8 mouse cellular contexts compared by ENCODE assay signal in the genomic region with DNA sequence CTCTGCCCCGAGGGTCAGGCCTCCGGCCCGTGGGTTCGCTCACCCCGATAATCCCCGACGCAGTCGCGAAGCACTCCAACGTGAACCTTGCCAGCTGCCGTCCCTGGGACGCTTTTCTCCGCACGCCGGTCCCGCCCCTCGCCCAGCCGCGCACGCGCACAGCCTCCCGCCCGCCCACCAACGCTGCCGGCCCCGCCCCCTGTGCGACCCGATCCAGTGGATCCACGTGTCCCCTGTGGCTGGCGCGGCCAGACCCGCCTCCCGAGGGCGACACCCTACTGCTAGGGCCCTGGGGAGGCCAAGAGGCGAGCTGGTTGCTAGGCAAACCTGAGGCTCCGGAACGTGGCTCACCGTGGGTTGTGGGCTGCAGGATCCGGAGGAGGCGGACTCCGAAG. TPM values are rescaled to one million over a fixed set of nuclear protein-coding genes. Genes with fewer than 3 reads are reported as not detected.
DNase-seq lines count a peak whose midpoint lies in the region; ATAC-seq and TF ChIP-seq lines count a peak whose summit lies in the region.

A gene (minus strand): TSS at position 144 of the 395 bp plus-strand sequence.

- H3K79me2 ChIP-seq in heart, adult 2 months (replicated peaks; ENCODE audit: control insufficient read depth, insufficient read depth, low read length), result no peaks in the 10 kb centered on the region

- peak; percentile 87 for ATAC-seq in embryonic facial prominence, embryonic 13.5 days (ENCODE audit: insufficient number of reproducible peaks, insufficient read depth, low FRiP score, low TSS enrichment, low read depth)
- ATAC-seq in limb, embryonic 14.5 days (ENCODE audit: low FRiP score, low read depth), result peak; percentile 92
- peak; percentile 90 for ATAC-seq in midbrain, postnatal 0 days (ENCODE audit: low FRiP score)

- intact Hi-C loops in heart, adult 2 months (cut with DNase I), result loop anchor here (2.0 kb wide), 1 partner anchor 15 kb away; no protein-coding TSS in a partner anchor

- TF ChIP-seq POLR2A in heart, adult 2 months (IDR thresholded peaks at IDR 0.05; ENCODE audit: insufficient read depth, low read depth, low read length), result peak; percentile 82
- peak; percentile 58; the same call in 1 of the 2 replicates for TF ChIP-seq POLR2A in limb, embryonic 14.5 days (IDR thresholded peaks at IDR 0.05; ENCODE audit: borderline replicate concordance, extremely low read depth, insufficient read depth, insufficient read length)

- peaks cover 15% of the 10 kb centered on the region for H3K4me1 ChIP-seq in embryonic facial prominence, embryonic 13.5 days
- peaks cover 14% of the 10 kb centered on the region for H3K4me1 ChIP-seq in heart, adult 2 months (ENCODE audit: control insufficient read depth, insufficient read depth, low read length)
- peaks cover 9% of the 10 kb centered on the region for H3K4me1 ChIP-seq in limb, embryonic 14.5 days (ENCODE audit: control insufficient read depth, insufficient read depth, low read length)
- peaks cover 8% of the 10 kb centered on the region; the same call in 1 of the 2 replicates for H3K4me1 ChIP-seq in midbrain, postnatal 0 days (ENCODE audit: insufficient read depth, low read length)

- H3K36me3 ChIP-seq in embryonic facial prominence, embryonic 13.5 days, result peaks cover 33% of the 10 kb centered on the region
- peaks cover 6% of the 10 kb centered on the region for H3K36me3 ChIP-seq in heart, adult 2 months (ENCODE audit: control insufficient read depth, insufficient read depth, low read length)
- 0 out of 2 replicates have a peak, but pooled peaks cover 11% of the 10 kb centered on the region for H3K36me3 ChIP-seq in limb, embryonic 14.5 days (ENCODE audit: control insufficient read depth, insufficient read depth, low read length)
- H3K36me3 ChIP-seq in midbrain, postnatal 0 days (ENCODE audit: insufficient read depth, low read length), result no peaks in the 10 kb centered on the region

- DNase-seq in 3134 (ENCODE audit: extremely low read depth, insufficient read length, low spot score), result peak; percentile 96
- peak; percentile 98 to 99 for DNase-seq in adrenal gland, postnatal 36 days
- DNase-seq in heart, adult 2 months, result peak; percentile 95 to 96
- DNase-seq in kidney, adult 9 months, result peak; percentile 96
- peak; percentile 89 for DNase-seq in limb, embryonic 14.5 days (ENCODE audit: low spot score)
- peak; percentile 92 for DNase-seq in midbrain, postnatal 0 days (ENCODE audit: low spot score)
- DNase-seq in spleen, postnatal 14 days (ENCODE audit: low spot score in 2 of 2), result peak; percentile 83 to 90

- no peaks in the 10 kb centered on the region for H3K27me3 ChIP-seq in embryonic facial prominence, embryonic 13.5 days
- H3K27me3 ChIP-seq in heart, adult 2 months (ENCODE audit: control insufficient read depth, insufficient read depth, low read length), result no peaks in the 10 kb centered on the region
- H3K27me3 ChIP-seq in limb, embryonic 14.5 days (ENCODE audit: control insufficient read depth, insufficient read depth, low read length), result no peaks in the 10 kb centered on the region
- no peaks in the 10 kb centered on the region for H3K27me3 ChIP-seq in midbrain, postnatal 0 days (ENCODE audit: insufficient read depth, low read length)

- peak; percentile 39; the same call in 1 of the 2 replicates for TF ChIP-seq EP300 in heart, adult 2 months (IDR thresholded peaks at IDR 0.05; ENCODE audit: insufficient read depth, low read depth, low read length)

- H3K9me3 ChIP-seq in embryonic facial prominence, embryonic 13.5 days, result 0 out of 2 replicates have a peak, but pooled peaks cover 6% of the 10 kb centered on the region
- no peaks in the 10 kb centered on the region for H3K9me3 ChIP-seq in limb, embryonic 14.5 days (ENCODE audit: control insufficient read depth, low read length)
- H3K9me3 ChIP-seq in midbrain, postnatal 0 days (ENCODE audit: low read length), result no peaks in the 10 kb centered on the region

- H3K4me2 ChIP-seq in embryonic facial prominence, embryonic 13.5 days, result peak within 1 kb of the TSS; percentile 82
- peak within 1 kb of the TSS; percentile 63 for H3K4me2 ChIP-seq in limb, embryonic 14.5 days (replicated peaks; ENCODE audit: low read depth, low read length, severe bottlenecking)
- peak within 1 kb of the TSS; percentile 85 for H3K4me2 ChIP-seq in midbrain, postnatal 0 days (ENCODE audit: low read depth, low read length, poor library complexity, severe bottlenecking)

- TF ChIP-seq CTCF in heart, adult 2 months (IDR thresholded peaks at IDR 0.05), result peak; percentile 36
- TF ChIP-seq CTCF in midbrain, postnatal 0 days (IDR thresholded peaks at IDR 0.05), result peak; percentile 41

- peak within 1 kb of the TSS; percentile 95 for H3K9ac ChIP-seq in embryonic facial prominence, embryonic 13.5 days
- peak within 1 kb of the TSS; percentile 93 for H3K9ac ChIP-seq in heart, adult 2 months (ENCODE audit: low read depth, low read length)
- peak within 1 kb of the TSS; percentile 91 for H3K9ac ChIP-seq in limb, embryonic 14.5 days (ENCODE audit: low read depth, low read length, severe bottlenecking)
- H3K9ac ChIP-seq in midbrain, postnatal 0 days (replicated peaks; ENCODE audit: low read length, poor library complexity, severe bottlenecking), result peak within 1 kb of the TSS; percentile 91

- H3K27ac ChIP-seq in embryonic facial prominence, embryonic 13.5 days, result peak within 1 kb of the TSS; percentile 78
- peak within 1 kb of the TSS; percentile 95 for H3K27ac ChIP-seq in heart, adult 2 months
- peak within 1 kb of the TSS; percentile 65 for H3K27ac ChIP-seq in limb, embryonic 14.5 days (replicated peaks; ENCODE audit: low read depth, low read length)
- peak within 1 kb of the TSS; percentile 78 for H3K27ac ChIP-seq in midbrain, postnatal 0 days (ENCODE audit: low read depth, low read length)

- under 1% methylated on average over 41 of the region's 41 CpGs for WGBS in embryonic facial prominence, embryonic 13.5 days
- WGBS in heart, adult 2 months, result 1% methylated on average over 41 of the region's 41 CpGs
- WGBS in limb, embryonic 14.5 days, result under 1% methylated on average over 40 of the region's 41 CpGs
- under 1% methylated on average over 41 of the region's 41 CpGs for WGBS in midbrain, postnatal 0 days

- peak within 1 kb of the TSS; percentile 91 for H3K4me3 ChIP-seq in embryonic facial prominence, embryonic 13.5 days
- peak within 1 kb of the TSS; percentile 100 for H3K4me3 ChIP-seq in heart, adult 2 months
- peak within 1 kb of the TSS; percentile 76 for H3K4me3 ChIP-seq in limb, embryonic 14.5 days (replicated peaks; ENCODE audit: low read length)
- H3K4me3 ChIP-seq in midbrain, postnatal 0 days (ENCODE audit: low read depth, low read length), result peak within 1 kb of the TSS; percentile 86

RNA-seq across cellular contexts. Expression of the gene that starts here (rescaled TPM):
- 100 to 1,000 TPM; 256 to 285 TPM for total RNA-seq in adrenal gland, postnatal 36 days (2021)
- polyA plus RNA-seq in embryonic facial prominence, embryonic 13.5 days (2015; fragmentation: Nextera tagmentation; extraction: Ambion mirVana), result 85.7 and 97.0 TPM in 2 replicates
- 10 to 100 TPM; 48.3 to 59.4 TPM for total RNA-seq in heart, adult 2 months (2021)
- 60.3 and 79.7 TPM in 2 replicates for polyA plus RNA-seq in heart, adult 2 months (2012; rRNA removed)
- 70.3 and 73.6 TPM in 2 replicates for polyA plus RNA-seq in limb, embryonic 14.5 days (2012; rRNA removed)
- polyA plus RNA-seq in limb, embryonic 14.5 days (2014; fragmentation: Nextera tagmentation; extraction: Ambion mirVana), result 89.6 and 98.4 TPM in 2 replicates
- total RNA-seq in midbrain, postnatal 0 days (2014; rRNA removed), result 27.8 and 38.0 TPM in 2 replicates
- polyA plus RNA-seq in midbrain, postnatal 0 days (2015; fragmentation: Nextera tagmentation; extraction: Ambion mirVana), result 35.5 and 36.9 TPM in 2 replicates

Comparison
In these comparisons a context has a peak if more than half of its experiments do, and no peak if none do; other contexts are left out.
1. Peak in every context shown above with its lines: DNase-seq, ATAC-seq, H3K4me3 ChIP-seq and H3K27ac ChIP-seq.